Mouse (Mus musculus) kidney, postnatal 0 days (tissue): ENCODE measurements around the gene Ptpn23. TPM values are rescaled to one million over a fixed set of nuclear protein-coding genes. Genes with fewer than 3 reads are reported as not detected.
"Not testable (repeated sequence)": the region's sequence is repeated elsewhere in the genome, so short reads cannot be mapped to it uniquely, and the experiment has no call there.

ENCODE experiments used
- ATAC-seq: fragments of 200-750 bp; cut with Nextera tagmentation; replicated peaks from 2 replicates; pipeline ENCODE4 v1.8.0; 2017; ENCODE audit warnings: low read depth, moderate number of reproducible peaks, moderate TSS enrichment, moderate library complexity; ENCODE audit not compliant: low FRiP score
- DNase-seq: peaks from one replicate; pipeline ENCODE4 v3.0.0-alpha.2; 2016; ENCODE audit warnings: low spot score
- H3K27ac ChIP-seq: fragments of 300-500 bp; sonication (generic); 2 replicates; pipeline ENCODE4 v1.5.1; 2014; ENCODE audit warnings: mild to moderate bottlenecking
- H3K27me3 ChIP-seq: fragments of 300-500 bp; sonication (generic); 2 replicates; pipeline ENCODE4 v1.6.1; 2014; ENCODE audit warnings: low read length, mixed read lengths; ENCODE audit not compliant: insufficient read depth
- H3K36me3 ChIP-seq: fragments of 300-500 bp; sonication (generic); 2 replicates; pipeline ENCODE4 v1.6.1; 2014; ENCODE audit warnings: low read length, mixed read lengths; ENCODE audit not compliant: insufficient read depth
- H3K4me1 ChIP-seq: fragments of 300-500 bp; sonication (generic); replicated peaks from 2 replicates; pipeline ENCODE4 v1.6.1; 2014; ENCODE audit warnings: antibody characterized with exemption, low read length, mixed read lengths; ENCODE audit not compliant: insufficient read depth
- H3K4me2 ChIP-seq: fragments of 300-500 bp; sonication (generic); 2 replicates; pipeline ENCODE4 v1.6.1; 2014; ENCODE audit warnings: mild to moderate bottlenecking, low read length, moderate library complexity, mixed read lengths
- H3K4me3 ChIP-seq: fragments of 300-500 bp; sonication (generic); replicated peaks from 2 replicates; pipeline ENCODE4 v1.5.1; 2014; ENCODE audit warnings: low read depth, low read length
- H3K9ac ChIP-seq: fragments of 300-500 bp; sonication (generic); 2 replicates; pipeline ENCODE4 v1.6.1; 2014; ENCODE audit warnings: low read depth, low read length
- H3K9me3 ChIP-seq: fragments of 300-500 bp; sonication (generic); replicated peaks from 2 replicates; pipeline ENCODE4 v1.6.1; 2016; ENCODE audit warnings: low read length, inconsistent platforms, mixed read lengths
- CTCF ChIP-seq: IDR thresholded peaks from 2 replicates; pipeline ENCODE4 v1.5.1; 2016; ENCODE audit warnings: antibody characterized with exemption, low read depth, mild to moderate bottlenecking, moderate library complexity
- WGBS: fragments of 180-500 bp; shearing (Covaris S2); extraction: QIAGEN DNeasy Blood & Tissue Kit; methylation state at CpG from one replicate; pipeline ENCODE4 v1.1.7; 2014; 5-methylcytosine and 5-hydroxymethylcytosine counted together
- polyA plus RNA-seq: library from polyadenylated mRNA; unstranded; fragments of >200 nt; fragmentation: Nextera tagmentation; extraction: Ambion mirVana; gene quantifications from 2 replicates; pipeline ENCODE4 v1.2.1, GENCODE M21; 2015

Gene Ptpn23
- polyA plus RNA-seq, 1 experiment from 2014 or later = 11.7 TPM

GRCm38 (mm10) chr9:110410908-110411887, 3.2 kb upstream of the Ptpn23 start:
- no peak overlapping the region for H3K4me3 ChIP-seq
- no peak overlapping the region for H3K27ac ChIP-seq
- no peaks in the 10 kb centered on the region for H3K36me3 ChIP-seq
- ATAC-seq (no peak), DNase-seq (peak; percentile 93)
- 35% methylated on average over 6 of the region's 6 CpGs for WGBS
- no peak overlapping the region for H3K4me2 ChIP-seq
- TF ChIP-seq CTCF = peak; percentile 89
- no peaks in the 10 kb centered on the region for H3K27me3 ChIP-seq
- H3K9ac ChIP-seq = no peak overlapping the region
- H3K4me1 ChIP-seq = peaks cover 8% of the 10 kb centered on the region
- H3K9me3 ChIP-seq = no peaks in the 10 kb centered on the region

- H3K4me1 ChIP-seq = peaks cover 8% of the 10 kb centered on the region
- H3K4me3 ChIP-seq = peak overlapping the region; percentile 90
- ATAC-seq = peak; percentile 71
- no peaks in the 10 kb centered on the region for H3K27me3 ChIP-seq
- H3K27ac ChIP-seq = peak overlapping the region; percentile 81
- WGBS = 1% methylated on average over 41 of the region's 41 CpGs
- peak; percentile 56 for DNase-seq
- 0 out of 2 replicates have a peak, but pooled peaks have one; percentile 22 for TF ChIP-seq CTCF
- peak overlapping the region; percentile 85 for H3K4me2 ChIP-seq
- no peaks in the 10 kb centered on the region for H3K9me3 ChIP-seq
- no peaks in the 10 kb centered on the region for H3K36me3 ChIP-seq
- H3K9ac ChIP-seq = peak overlapping the region; percentile 80
These were observed 508 bp downstream of the Ptpn23 start for GRCm38 (mm10) chr9:110407311-110408098.

- H3K4me3 ChIP-seq, DNase-seq, H3K27ac ChIP-seq, H3K4me1 ChIP-seq, H3K36me3 ChIP-seq, ATAC-seq, H3K4me2 ChIP-seq, H3K9me3 ChIP-seq, H3K9ac ChIP-seq, H3K27me3 ChIP-seq: not testable (repeated sequence)
- 0 out of 2 replicates have a peak, but pooled peaks have one; percentile 25 for TF ChIP-seq CTCF
- WGBS = 91% methylated on average over 4 of the region's 4 CpGs
These were observed 4.8 kb downstream of the Ptpn23 start for GRCm38 (mm10) chr9:110403240-110403639.

GRCm38 (mm10) chr9:110402731-110403130, 5.3 kb downstream of the Ptpn23 start:
- Histone ChIP-seq H3K4me2 (no peak overlapping the region), H3K4me3 (no peak overlapping the region), H3K4me1 (peaks cover 8% of the 10 kb centered on the region), H3K9me3 (no peaks in the 10 kb centered on the region), H3K27ac (no peak overlapping the region), H3K27me3 (no peaks in the 10 kb centered on the region), H3K9ac (no peak overlapping the region), H3K36me3 (no peaks in the 10 kb centered on the region)
- DNase-seq = no peak
- no peak for TF ChIP-seq CTCF
- WGBS = 86% methylated on average over 2 of the region's 2 CpGs
- ATAC-seq = no peak

GRCm38 (mm10) chr9:110400650-110401049, 7.4 kb downstream of the Ptpn23 start:
- 62% methylated on average over 5 of the region's 5 CpGs for WGBS
- no peak for DNase-seq
- no peak for ATAC-seq

GRCm38 (mm10) chr9:110393295-110393694, 14.7 kb downstream of the Ptpn23 start:
- Histone ChIP-seq H3K27me3 (no peaks in the 10 kb centered on the region), H3K4me1 (no peaks in the 10 kb centered on the region), H3K36me3 (peaks cover 66% of the 10 kb centered on the region), H3K27ac (no peak overlapping the region), H3K4me3 (no peak overlapping the region), H3K9ac (no peak overlapping the region), H3K4me2 (no peak overlapping the region), H3K9me3 (no peaks in the 10 kb centered on the region)
- no peak for DNase-seq
- TF ChIP-seq CTCF = no peak
- no peak for ATAC-seq
- 84% methylated on average over 4 of the region's 4 CpGs for WGBS

More at GRCm38 (mm10) chr9:110400650-110401049, 7.4 kb downstream of the Ptpn23 start:
- H3K9ac ChIP-seq = no peak overlapping the region
- H3K27ac ChIP-seq = no peak overlapping the region
- no peaks in the 10 kb centered on the region for H3K27me3 ChIP-seq
- no peak overlapping the region for H3K4me3 ChIP-seq
- peaks cover 12% of the 10 kb centered on the region; the same call in 1 of the 2 replicates for H3K36me3 ChIP-seq
- H3K9me3 ChIP-seq = no peaks in the 10 kb centered on the region
- H3K4me1 ChIP-seq = no peaks in the 10 kb centered on the region
- TF ChIP-seq CTCF = no peak
- H3K4me2 ChIP-seq = no peak overlapping the region
